Mouse (Mus musculus): ENCODE results near the gene Zswim8. TPM values are rescaled to one million over a fixed set of nuclear protein-coding genes. Genes with fewer than 3 reads are reported as not detected.

Zswim8 gene
- total RNA-seq, 1 experiment: 33.9 TPM

GRCm38 (mm10) chr14:20660827-20661660 is 46.3 kb upstream of the Zswim8 start:
- in situ Hi-C loops (cut with MboI; ENCODE audit: low sequenced_read_pairs in 2 of 2, unreplicated experiment in 2 of 2): no loop called here
- peak; percentile 100 for DNase-seq (ENCODE audit: low read depth, low spot score)
- Histone ChIP-seq H3K27ac (ENCODE audit: insufficient read depth, low read depth, low read length, poor library complexity, severe bottlenecking) (no peak overlapping the region), H3K36me3 (ENCODE audit: control insufficient read depth, insufficient read depth, low read length, poor library complexity, severe bottlenecking) (no peaks in the 10 kb centered on the region), H3K4me1 (ENCODE audit: control insufficient read depth in 2 of 2, insufficient read depth in 2 of 2, low read length in 2 of 2, poor library complexity in 1 of 2) (peaks cover 0 to 22% of the 10 kb centered on the region in 2 experiments; a peak in 1 of 4 replicates), H3K9me3 (ENCODE audit: control insufficient read depth, insufficient read depth, low read depth, low read length) (no peaks in the 10 kb centered on the region), H3K9ac (ENCODE audit: insufficient read depth, low read depth, low read length, poor library complexity, severe bottlenecking) (peak overlapping the region; percentile 76), H3K4me3 (ENCODE audit: insufficient read depth in 1 of 2, low read depth in 1 of 2, low read length in 2 of 2, poor library complexity in 1 of 2, severe bottlenecking in 1 of 2) (peak overlapping the region; percentile 79 to 93)
- no peak for TF ChIP-seq MAFK (IDR thresholded peaks at IDR 0.05; ENCODE audit: insufficient read depth, low read depth, low read length)
- TF ChIP-seq ZNF384 (IDR thresholded peaks at IDR 0.05; ENCODE audit: low read depth, low read length): no peak
- no peak for TF ChIP-seq CHD2 (IDR thresholded peaks at IDR 0.05; ENCODE audit: low read depth, low read length)
- TF ChIP-seq HCFC1 (IDR thresholded peaks at IDR 0.05; ENCODE audit: borderline replicate concordance, insufficient read depth, low read length): no peak
- no peak for TF ChIP-seq ZC3H11A (IDR thresholded peaks at IDR 0.05; ENCODE audit: borderline replicate concordance, low read depth, low read length)

GRCm38 (mm10) chr14:20661661-20662331 is 45.6 kb upstream of the Zswim8 start:
- H3K4me3 ChIP-seq (ENCODE audit: insufficient read depth in 1 of 2, low read depth in 1 of 2, low read length in 2 of 2, poor library complexity in 1 of 2, severe bottlenecking in 1 of 2): peak overlapping the region; percentile 79 to 93
- no peak overlapping the region for H3K27ac ChIP-seq (ENCODE audit: insufficient read depth, low read depth, low read length, poor library complexity, severe bottlenecking)
- TF ChIP-seq ZC3H11A (IDR thresholded peaks at IDR 0.05; ENCODE audit: borderline replicate concordance, low read depth, low read length) (no peak), HCFC1 (IDR thresholded peaks at IDR 0.05; ENCODE audit: borderline replicate concordance, insufficient read depth, low read length) (no peak), CHD2 (IDR thresholded peaks at IDR 0.05; ENCODE audit: low read depth, low read length) (no peak), MAFK (IDR thresholded peaks at IDR 0.05; ENCODE audit: insufficient read depth, low read depth, low read length) (no peak), ZNF384 (IDR thresholded peaks at IDR 0.05; ENCODE audit: low read depth, low read length) (no peak)
- H3K4me1 ChIP-seq (ENCODE audit: control insufficient read depth in 2 of 2, insufficient read depth in 2 of 2, low read length in 2 of 2, poor library complexity in 1 of 2): peaks cover 0 to 22% of the 10 kb centered on the region in 2 experiments; a peak in 1 of 4 replicates
- peak overlapping the region; percentile 70 for H3K9ac ChIP-seq (ENCODE audit: insufficient read depth, low read depth, low read length, poor library complexity, severe bottlenecking)
- H3K9me3 ChIP-seq (ENCODE audit: control insufficient read depth, insufficient read depth, low read depth, low read length): no peaks in the 10 kb centered on the region
- no peaks in the 10 kb centered on the region for H3K36me3 ChIP-seq (ENCODE audit: control insufficient read depth, insufficient read depth, low read length, poor library complexity, severe bottlenecking)
- in situ Hi-C loops (cut with MboI; ENCODE audit: low sequenced_read_pairs in 2 of 2, unreplicated experiment in 2 of 2): no loop called here
- DNase-seq (ENCODE audit: low read depth, low spot score): no peak

GRCm38 (mm10) chr14:20662740-20663139 is 44.6 kb upstream of the Zswim8 start:
- H3K9me3 ChIP-seq (ENCODE audit: control insufficient read depth, insufficient read depth, low read depth, low read length): no peaks in the 10 kb centered on the region
- no peaks in the 10 kb centered on the region for H3K36me3 ChIP-seq (ENCODE audit: control insufficient read depth, insufficient read depth, low read length, poor library complexity, severe bottlenecking)
- TF ChIP-seq CHD2 (IDR thresholded peaks at IDR 0.05; ENCODE audit: low read depth, low read length) (no peak), MAFK (IDR thresholded peaks at IDR 0.05; ENCODE audit: insufficient read depth, low read depth, low read length) (no peak)
- no peak overlapping the region for H3K27ac ChIP-seq (ENCODE audit: insufficient read depth, low read depth, low read length, poor library complexity, severe bottlenecking)
- no peak for DNase-seq (ENCODE audit: low read depth, low spot score)
- in situ Hi-C loops (cut with MboI; ENCODE audit: low sequenced_read_pairs in 2 of 2, unreplicated experiment in 2 of 2): no loop called here
- peak overlapping the region in 1 of 2 experiments; percentile 79; a peak in 3 of 4 replicates for H3K4me3 ChIP-seq (ENCODE audit: insufficient read depth in 1 of 2, low read depth in 1 of 2, low read length in 2 of 2, poor library complexity in 1 of 2, severe bottlenecking in 1 of 2)
- H3K4me1 ChIP-seq (ENCODE audit: control insufficient read depth in 2 of 2, insufficient read depth in 2 of 2, low read length in 2 of 2, poor library complexity in 1 of 2): peaks cover 0 to 22% of the 10 kb centered on the region in 2 experiments; a peak in 1 of 4 replicates
- no peak overlapping the region for H3K9ac ChIP-seq (ENCODE audit: insufficient read depth, low read depth, low read length, poor library complexity, severe bottlenecking)

- H3K27ac ChIP-seq (ENCODE audit: insufficient read depth, low read depth, low read length, poor library complexity, severe bottlenecking): no peak overlapping the region
- in situ Hi-C loops (cut with MboI; ENCODE audit: low sequenced_read_pairs in 2 of 2, unreplicated experiment in 2 of 2): no loop called here
- H3K36me3 ChIP-seq (ENCODE audit: control insufficient read depth, insufficient read depth, low read length, poor library complexity, severe bottlenecking): no peaks in the 10 kb centered on the region
- H3K9me3 ChIP-seq (ENCODE audit: control insufficient read depth, insufficient read depth, low read depth, low read length): no peaks in the 10 kb centered on the region
- DNase-seq (ENCODE audit: low read depth, low spot score): no peak
- H3K9ac ChIP-seq (ENCODE audit: insufficient read depth, low read depth, low read length, poor library complexity, severe bottlenecking): no peak overlapping the region
- peaks cover 0 to 22% of the 10 kb centered on the region in 2 experiments; a peak in 1 of 4 replicates for H3K4me1 ChIP-seq (ENCODE audit: control insufficient read depth in 2 of 2, insufficient read depth in 2 of 2, low read length in 2 of 2, poor library complexity in 1 of 2)
- no peak for TF ChIP-seq ZNF384 (IDR thresholded peaks at IDR 0.05; ENCODE audit: low read depth, low read length)
- no peak for TF ChIP-seq CHD2 (IDR thresholded peaks at IDR 0.05; ENCODE audit: low read depth, low read length)
- no peak for TF ChIP-seq ZC3H11A (IDR thresholded peaks at IDR 0.05; ENCODE audit: borderline replicate concordance, low read depth, low read length)
- no peak for TF ChIP-seq MAFK (IDR thresholded peaks at IDR 0.05; ENCODE audit: insufficient read depth, low read depth, low read length)
- TF ChIP-seq HCFC1 (IDR thresholded peaks at IDR 0.05; ENCODE audit: borderline replicate concordance, insufficient read depth, low read length): no peak
- no peak overlapping the region; a peak in 1 of 4 replicates for H3K4me3 ChIP-seq (ENCODE audit: insufficient read depth in 1 of 2, low read depth in 1 of 2, low read length in 2 of 2, poor library complexity in 1 of 2, severe bottlenecking in 1 of 2)
Observed at GRCm38 (mm10) chr14:20663601-20664000, 43.8 kb upstream of the Zswim8 start.

Measured in ES-E14 (cell line).